Mouse (Mus musculus) testis, adult 2 months (tissue): ENCODE data around the gene Meis3. TPM values are rescaled to one million over a fixed set of nuclear protein-coding genes. Genes with fewer than 3 reads are reported as not detected.

Experiments
- H3K27ac ChIP-seq: fragments of 200-500 bp; 2 replicates; pipeline ENCODE4 v1.5.1; 2012; ENCODE audit warnings: low read depth, low read length; ENCODE audit not compliant: control insufficient read depth, insufficient read depth
- H3K27me3 ChIP-seq: fragments of 200-500 bp; 2 replicates; pipeline ENCODE4 v1.6.1; 2012; ENCODE audit warnings: mild to moderate bottlenecking, low read length, moderate library complexity; ENCODE audit not compliant: control insufficient read depth, insufficient read depth
- H3K36me3 ChIP-seq: fragments of 200-500 bp; 2 replicates; pipeline ENCODE4 v1.6.1; 2012; ENCODE audit warnings: mild to moderate bottlenecking, low read length; ENCODE audit not compliant: control insufficient read depth, insufficient read depth
- H3K4me1 ChIP-seq: fragments of 200-500 bp; 2 replicates; pipeline ENCODE4 v1.6.1; 2012; ENCODE audit warnings: low read length; ENCODE audit not compliant: control insufficient read depth, insufficient read depth
- H3K4me3 ChIP-seq: fragments of 200-500 bp; 2 replicates; pipeline ENCODE4 v1.5.1; 2012; ENCODE audit warnings: low read depth, mild to moderate bottlenecking, low read length, moderate library complexity, mixed read lengths; ENCODE audit not compliant: control insufficient read depth
- CTCF ChIP-seq: fragments of 200-500 bp; IDR thresholded peaks from 2 replicates; pipeline ENCODE4 v1.5.1; 2012; ENCODE audit warnings: low read depth, mild to moderate bottlenecking, inconsistent platforms, low read length, moderate library complexity; ENCODE audit not compliant: control insufficient read depth, insufficient read depth, insufficient replicate concordance
- POLR2A ChIP-seq: fragments of 200-500 bp; IDR thresholded peaks from 2 replicates; pipeline ENCODE4 v1.6.1; 2012; ENCODE audit warnings: low read depth, mild to moderate bottlenecking, inconsistent platforms, low read length, moderate library complexity; ENCODE audit not compliant: control insufficient read depth
- polyA plus RNA-seq: library from polyadenylated mRNA; depleted of rRNA; stranded (reverse); fragments of >200 nt; gene quantifications from 2 replicates; pipeline ENCODE4 v1.2.3, GENCODE M21; 2012; rRNA removed

The Meis3 gene
- 2.5 and 2.6 TPM in 2 replicates for polyA plus RNA-seq

DNA sequence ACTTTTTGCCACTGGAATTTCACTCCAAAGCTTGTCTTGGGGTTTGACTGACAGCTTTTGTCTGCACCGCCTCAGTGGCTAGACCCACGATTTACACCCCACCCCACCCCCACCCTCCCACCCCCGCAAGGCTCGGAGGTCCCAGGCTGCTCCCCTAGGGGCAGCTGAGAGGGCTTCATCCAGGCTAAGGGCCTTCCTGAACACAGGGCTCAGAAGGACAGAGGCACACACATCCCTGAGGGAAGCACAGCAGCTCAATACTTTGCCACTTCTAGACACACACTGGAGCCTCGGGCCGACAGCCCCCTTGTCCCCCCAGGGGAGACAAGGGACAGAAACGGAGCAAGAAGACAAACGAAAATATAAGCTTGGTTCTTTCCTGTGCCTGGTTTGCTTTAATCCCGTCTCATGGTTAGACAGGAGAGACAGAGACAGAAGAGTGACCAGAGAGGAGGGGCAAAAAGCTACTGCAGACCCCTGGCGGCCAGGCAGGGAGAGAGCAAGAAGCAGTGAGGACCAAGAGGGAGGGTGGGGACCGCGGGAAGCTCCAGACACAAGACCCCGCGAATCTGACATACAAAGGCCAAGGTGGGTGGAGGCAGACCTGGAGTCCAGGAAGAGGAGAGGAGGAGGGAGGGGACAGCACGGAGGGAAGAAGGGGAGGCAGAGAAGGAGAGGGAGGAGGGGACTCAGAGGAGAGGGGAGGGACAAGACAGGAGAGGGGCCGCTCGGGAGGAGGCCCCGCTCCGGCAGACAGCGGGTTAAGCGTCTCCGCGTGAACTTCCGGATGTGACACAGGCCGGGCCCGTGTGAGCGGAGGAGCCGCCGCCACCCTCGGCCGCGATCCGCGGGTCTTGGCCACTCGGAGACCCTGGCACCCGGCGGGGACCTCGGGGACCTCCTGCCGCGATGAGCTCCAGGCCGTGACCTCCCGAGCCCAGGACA is at the start of gene Meis3:
Meis3 (plus strand) TSS at position 494 of the 945 bp plus-strand sequence.
- TF ChIP-seq POLR2A (no peak), CTCF (peak; percentile 19; the same call in 1 of the 2 replicates)
- Histone ChIP-seq H3K36me3 (no peaks in the 10 kb centered on the region), H3K4me1 (peaks cover 10% of the 10 kb centered on the region; the same call in 1 of the 2 replicates), H3K27me3 (no peaks in the 10 kb centered on the region), H3K27ac (no peak within 1 kb of the TSS), H3K4me3 (peak within 1 kb of the TSS; percentile 62)

- Histone ChIP-seq H3K27me3 (no peaks in the 10 kb centered on the region), H3K36me3 (no peaks in the 10 kb centered on the region; the same call in 1 of the 2 replicates), H3K27ac (no peak overlapping the region), H3K4me3 (no peak overlapping the region), H3K4me1 (peaks cover 20% of the 10 kb centered on the region)
- TF ChIP-seq CTCF = no peak
- TF ChIP-seq POLR2A = no peak
Measured at GRCm38 (mm10) chr7:16125829-16126228, 49.1 kb upstream of the Meis3 start.

DNA sequence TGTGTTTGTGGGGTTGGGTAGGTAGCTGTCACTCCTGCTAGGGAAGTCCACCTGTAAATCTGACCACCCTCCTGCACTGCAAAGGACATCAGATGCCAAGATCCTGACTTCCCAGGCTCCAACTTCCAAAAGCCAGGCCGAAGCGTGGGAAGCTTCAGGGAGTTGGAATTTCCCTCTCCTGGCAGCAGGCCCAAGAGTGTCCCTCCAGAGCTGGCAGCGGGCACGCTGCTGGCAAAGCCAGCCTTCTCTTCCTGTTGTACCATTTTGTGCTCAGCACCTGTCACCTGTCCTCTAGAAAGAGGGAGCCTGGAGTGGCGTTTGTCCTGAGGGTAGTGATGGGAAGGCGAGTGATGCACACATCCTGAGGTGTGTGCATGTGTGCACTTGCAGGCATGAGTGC is 46.5 kb upstream of the Meis3 start:
- TF ChIP-seq CTCF = no peak
- no peak for TF ChIP-seq POLR2A
- no peak overlapping the region for H3K4me3 ChIP-seq
- peaks cover 24% of the 10 kb centered on the region for H3K4me1 ChIP-seq

DNA sequence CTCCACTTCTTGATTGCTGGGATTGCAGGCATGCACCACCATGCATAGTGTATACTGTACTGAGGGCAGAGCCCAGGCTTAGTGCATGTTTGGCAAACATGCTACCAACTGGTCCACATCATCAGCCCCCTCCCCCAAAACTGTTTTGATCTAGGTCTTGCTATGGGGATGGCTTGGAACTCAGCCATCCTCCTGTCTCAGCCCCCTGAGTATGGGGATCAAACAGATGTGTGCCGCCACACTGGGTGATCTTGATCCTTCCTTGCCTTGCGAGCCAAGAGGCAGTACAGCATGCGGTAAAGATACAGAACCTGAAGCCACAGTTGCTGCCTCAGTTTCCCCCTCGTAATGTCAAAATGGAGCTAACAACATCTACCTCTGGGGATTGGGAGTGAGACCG is 46.0 kb upstream of the Meis3 start:
- H3K4me3 ChIP-seq = peak overlapping the region; percentile 89
- H3K4me1 ChIP-seq = peaks cover 24% of the 10 kb centered on the region
- H3K36me3 ChIP-seq = no peaks in the 10 kb centered on the region; the same call in 1 of the 2 replicates
- no peak overlapping the region for H3K27ac ChIP-seq
- TF ChIP-seq CTCF (no peak), POLR2A (no peak)
- H3K27me3 ChIP-seq = no peaks in the 10 kb centered on the region

More for the DNA sequence above, 46.5 kb upstream of the Meis3 start:
- Histone ChIP-seq H3K27me3 (no peaks in the 10 kb centered on the region), H3K36me3 (no peaks in the 10 kb centered on the region; the same call in 1 of the 2 replicates), H3K27ac (no peak overlapping the region)

GRCm38 (mm10) chr7:16129421-16129845 is 45.5 kb upstream of the Meis3 start, which contains the start of gene Slc8a2:
Slc8a2 (plus strand) TSS chr7:16129826.
- Histone ChIP-seq H3K4me1 (peaks cover 24% of the 10 kb centered on the region), H3K27me3 (no peaks in the 10 kb centered on the region), H3K4me3 (peak within 1 kb of the TSS; percentile 89), H3K36me3 (no peaks in the 10 kb centered on the region; the same call in 1 of the 2 replicates), H3K27ac (peak within 1 kb of the TSS; percentile 96)
- TF ChIP-seq POLR2A = peak; percentile 59; the same call in 1 of the 2 replicates
- no peak for TF ChIP-seq CTCF

- no peaks in the 10 kb centered on the region; the same call in none of the 2 replicates for H3K36me3 ChIP-seq
- H3K4me3 ChIP-seq = peak overlapping the region; percentile 89
- peaks cover 24% of the 10 kb centered on the region for H3K4me1 ChIP-seq
- peak overlapping the region; percentile 96 for H3K27ac ChIP-seq
- no peaks in the 10 kb centered on the region for H3K27me3 ChIP-seq
- TF ChIP-seq POLR2A = peak; percentile 34
- TF ChIP-seq CTCF = no peak
Measured at GRCm38 (mm10) chr7:16129846-16130691, 44.8 kb upstream of the Meis3 start.
